Mouse (Mus musculus) liver, adult 10 weeks (tissue): Measurements from ENCODE around the gene Ss18l1. TPM values are rescaled to one million over a fixed set of nuclear protein-coding genes. Genes with fewer than 3 reads are reported as not detected.

Experiments used
- polyA plus RNA-seq: library from polyadenylated mRNA; stranded (reverse); fragments of 350-450 nt; fragmentation: Illumina TruSeq; extraction: RNeasy Lipid Tissue Mini Kit (QIAGEN cat#74804); gene quantifications from one replicate; pipeline ENCODE4 v1.2.3, GENCODE M21; 2014; ENCODE audit warnings: low read depth, low replicate concordance

The Ss18l1 gene
- 4.0 TPM for polyA plus RNA-seq

DNA sequence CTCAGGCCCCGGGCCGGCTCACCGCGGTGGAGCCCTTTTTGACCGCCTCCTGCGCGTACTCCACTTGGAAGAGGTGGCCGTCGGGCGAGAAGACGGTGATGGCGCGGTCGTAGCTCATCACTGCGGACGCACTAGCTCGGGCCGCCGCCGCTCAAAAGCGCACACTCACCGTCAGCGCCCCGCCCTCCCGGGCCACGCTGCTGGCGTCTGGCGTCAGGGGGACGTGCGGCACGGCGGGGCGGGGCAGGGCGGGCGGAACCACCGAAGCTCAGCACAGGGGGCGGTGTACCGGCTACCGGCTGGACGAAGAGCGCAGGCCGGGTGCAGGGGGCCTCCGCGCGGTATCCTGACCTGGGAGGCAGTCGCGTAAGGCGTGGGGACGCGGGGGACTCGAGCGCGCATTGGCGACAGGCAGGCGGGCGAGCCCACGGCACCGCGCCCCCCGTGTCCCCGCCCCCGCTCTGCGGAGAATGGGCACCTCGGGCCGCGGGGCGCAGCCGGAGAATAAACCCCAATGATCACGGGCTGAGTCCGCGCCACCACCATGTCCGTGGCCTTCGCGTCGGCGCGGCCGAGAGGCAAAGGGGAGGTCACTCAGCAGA lies at the start of gene Ss18l1, which contains the start of gene Psma7:
Ss18l1 (plus strand) TSS at position 254 of the 602 bp plus-strand sequence.
Psma7 (minus strand) TSS at position 178 of the 602 bp plus-strand sequence.

DNA sequence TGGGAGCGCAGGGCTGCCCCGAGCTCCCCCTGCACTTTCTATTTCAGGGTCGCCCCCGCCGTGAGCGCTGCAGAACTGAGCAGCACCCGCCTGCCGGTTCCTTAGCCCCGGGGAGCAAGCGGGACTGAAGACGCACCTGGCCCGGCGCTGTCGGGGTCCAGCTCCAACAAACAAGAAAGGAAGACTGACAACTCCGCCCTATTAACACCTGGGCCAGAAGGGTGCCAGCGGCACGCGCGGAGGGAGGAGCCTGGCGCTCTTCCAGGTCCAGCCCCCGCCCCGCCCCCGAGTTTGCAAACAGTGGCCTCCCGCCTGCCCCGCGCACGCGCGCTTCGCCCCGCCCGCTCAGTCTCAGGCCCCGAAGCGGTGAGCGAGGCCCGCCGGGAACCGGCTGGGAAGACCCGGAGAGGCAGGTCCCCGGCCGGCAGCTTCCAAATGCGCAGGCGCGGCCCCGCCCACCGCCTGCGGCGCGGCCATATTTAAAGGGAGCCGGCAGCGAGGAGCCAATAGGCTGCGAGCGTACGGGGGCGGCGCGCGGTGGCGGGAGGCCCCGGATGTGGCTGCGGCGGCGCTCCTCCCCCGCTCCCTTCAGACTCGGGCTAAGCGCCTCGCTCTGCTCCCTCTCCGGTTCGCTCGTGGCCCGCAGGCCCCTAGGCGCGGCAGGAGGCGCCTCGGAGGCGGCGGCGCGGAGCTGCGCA lies 17.8 kb upstream of the Ss18l1 start, which contains the start of gene Lsm14b:
Lsm14b (plus strand) TSS at position 587 of the 698 bp plus-strand sequence.

DNA sequence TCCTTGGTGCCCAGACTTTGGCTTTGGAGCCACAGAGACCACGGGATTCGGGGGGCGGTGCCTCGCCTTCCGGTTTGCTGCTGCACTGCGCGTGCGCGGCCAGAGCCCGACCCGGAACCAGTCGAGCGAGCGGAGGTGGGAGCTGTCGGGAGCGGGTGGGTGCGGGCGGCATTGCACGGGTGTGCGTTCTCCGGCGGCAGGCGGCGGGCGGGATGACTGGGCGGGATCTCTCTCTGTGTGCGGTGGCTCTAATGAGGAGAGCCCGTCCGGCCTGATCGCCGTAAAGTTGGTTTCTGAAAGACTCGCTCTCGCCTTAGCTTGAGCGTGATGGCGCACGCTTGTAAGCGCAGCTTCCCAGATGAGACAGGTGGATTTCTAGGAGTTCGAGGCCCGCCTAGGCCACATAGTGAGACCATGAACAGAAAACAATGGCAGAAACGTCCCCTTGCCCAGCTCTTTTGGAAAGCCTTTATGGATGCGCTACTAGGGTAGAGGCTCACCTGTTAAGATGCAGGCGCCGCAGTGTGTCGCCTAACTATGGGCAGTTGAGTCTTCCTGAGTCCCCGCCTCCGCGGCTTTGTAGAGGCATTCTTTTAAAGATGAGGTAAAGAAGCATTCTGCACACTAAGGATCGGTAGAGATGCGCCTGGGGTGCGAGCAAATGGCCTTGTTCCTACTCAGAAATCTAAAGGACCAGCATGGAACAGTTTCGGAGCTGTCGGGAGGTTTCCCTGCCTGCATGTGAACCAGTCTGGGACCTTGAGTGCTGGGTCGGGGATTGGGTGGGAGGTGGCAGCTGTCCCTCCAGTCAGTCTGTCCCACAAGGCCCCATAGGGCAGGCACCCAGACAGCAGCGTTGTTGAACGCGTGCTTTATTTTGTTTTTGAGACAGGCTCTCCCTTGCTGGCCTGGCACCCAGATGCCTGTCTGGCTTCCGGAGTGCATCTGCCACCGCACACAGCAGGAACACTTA lies 28.5 kb downstream of the Ss18l1 start, which contains the start of gene Mtg2:
Mtg2 (plus strand) TSS at position 108 of the 973 bp plus-strand sequence.

DNA sequence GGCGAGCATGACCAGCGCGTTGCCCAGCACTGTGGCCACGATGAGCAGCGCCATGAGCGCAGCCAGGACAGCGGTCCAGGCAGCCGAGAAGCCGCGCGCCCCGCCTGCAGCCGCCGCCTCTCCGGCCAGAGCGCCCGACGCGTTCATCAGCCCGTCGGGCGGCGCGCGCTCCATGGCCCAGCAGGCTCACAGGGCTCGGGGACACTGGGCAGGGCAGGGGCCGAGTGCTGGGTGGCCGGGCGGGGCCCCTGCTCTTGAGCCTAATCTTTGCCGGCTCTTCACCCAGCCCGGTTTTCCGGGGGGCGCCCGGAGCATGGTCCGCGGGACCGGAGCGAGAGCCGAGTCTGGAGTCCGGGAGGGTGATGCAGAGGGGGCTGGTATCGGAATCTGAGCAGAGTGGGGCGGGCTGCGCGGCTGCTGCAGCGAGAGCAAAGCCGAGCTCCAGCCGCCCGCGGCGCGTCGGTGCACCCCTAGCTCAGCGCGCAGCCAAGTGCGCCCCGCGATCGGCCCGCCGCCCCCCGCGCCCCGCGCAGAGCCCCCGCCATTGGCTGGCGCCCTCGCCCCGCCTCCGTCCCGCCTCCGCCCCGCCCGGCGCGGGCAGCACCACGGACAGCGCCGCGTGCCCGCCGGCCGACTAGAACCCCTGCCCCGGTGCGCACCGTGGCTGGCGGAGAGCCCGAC lies 61.8 kb downstream of the Ss18l1 start, which contains the start of gene Hrh3:
Hrh3 (minus strand) TSS at position 511 of the 681 bp plus-strand sequence.

DNA sequence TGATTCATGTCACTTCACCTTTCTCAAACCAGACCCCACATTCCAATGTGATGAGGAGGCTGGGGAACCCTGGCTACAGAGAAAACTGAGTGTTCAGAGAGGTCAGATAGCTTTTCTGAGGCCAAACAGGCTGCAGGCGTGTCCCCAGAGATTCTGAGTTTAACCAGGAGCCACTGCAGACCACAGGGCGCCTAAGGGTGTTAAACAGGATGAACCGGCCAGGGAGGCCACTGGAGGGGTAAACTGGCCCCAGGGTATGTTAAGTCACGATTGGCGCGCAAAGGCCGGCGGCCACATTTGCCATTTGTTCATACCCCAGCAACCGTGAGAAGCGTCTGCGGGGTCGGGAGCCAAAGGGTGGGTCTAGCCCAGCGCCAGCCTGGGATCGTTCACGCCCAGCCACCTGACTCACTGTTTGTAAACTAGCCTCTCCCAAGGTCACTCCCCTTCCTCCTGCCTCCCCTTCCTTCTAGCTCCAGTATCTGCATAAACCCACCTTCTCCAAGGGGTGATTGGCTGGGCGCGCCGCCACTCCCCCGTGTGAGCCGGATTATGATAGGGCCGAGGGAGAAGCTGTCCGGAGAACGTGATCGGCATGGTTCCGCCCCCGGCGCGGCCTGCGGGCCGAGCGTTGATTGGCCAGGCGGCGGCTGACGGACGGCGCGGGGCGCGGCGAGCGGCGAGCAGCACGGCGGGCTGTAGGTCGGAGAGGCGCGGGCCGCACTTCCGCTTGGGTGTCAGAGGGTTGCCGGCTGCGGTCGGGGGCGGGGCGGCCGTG lies 76.5 kb downstream of the Ss18l1 start, which contains the start of gene Osbpl2:
Osbpl2 (plus strand) TSS at position 646 of the 778 bp plus-strand sequence.

Other genes with a start within 250 kb of the Ss18l1 start
- gene Taf4, start 65.9 kb upstream of the Ss18l1 start, polyA plus RNA-seq, result 7.1 TPM
- 19.6 TPM for gene Lsm14b, start 17.5 kb upstream of the Ss18l1 start, polyA plus RNA-seq
- gene Psma7, start 76 bp upstream of the Ss18l1 start, polyA plus RNA-seq, result 59.1 TPM
- gene Mtg2, start 28.1 kb downstream of the Ss18l1 start, polyA plus RNA-seq, result 1.9 TPM
- gene Hrh3, start 62.0 kb downstream of the Ss18l1 start, polyA plus RNA-seq, result not detected
- 25.0 TPM for gene Osbpl2, start 76.8 kb downstream of the Ss18l1 start, polyA plus RNA-seq
- gene Adrm1, start 129.0 kb downstream of the Ss18l1 start, polyA plus RNA-seq, result 20.7 TPM
- gene Lama5, start 183.3 kb downstream of the Ss18l1 start, polyA plus RNA-seq, result 0.26 TPM
- 101 TPM for gene Rps21, start 214.9 kb downstream of the Ss18l1 start, polyA plus RNA-seq
- gene Cables2, start 231.0 kb downstream of the Ss18l1 start, polyA plus RNA-seq, result 11.5 TPM
- gene Rbbp8nl, start 247.4 kb downstream of the Ss18l1 start, polyA plus RNA-seq, result not detected